Mouse (Mus musculus) cortical plate, adult 2 months (tissue): Measurements from ENCODE around the gene 2210016F16Rik.

Experiments
- CTCF ChIP-seq: fragments of 200-500 bp; IDR thresholded peaks from 2 replicates; pipeline ENCODE4 v1.5.1; 2011; ENCODE audit warnings: mild to moderate bottlenecking, control low read depth, low read length; ENCODE audit not compliant: insufficient read depth; ENCODE audit errors: extremely low read depth
- POLR2A ChIP-seq: fragments of 200-500 bp; IDR thresholded peaks from 2 replicates; pipeline ENCODE4 v1.6.1; 2011; ENCODE audit warnings: mild to moderate bottlenecking, low read length, control low read depth; ENCODE audit not compliant: insufficient read depth; ENCODE audit errors: extremely low read depth

- no peak for TF ChIP-seq CTCF
- no peak for TF ChIP-seq POLR2A
Observed at GRCm38 (mm10) chr13:58368835-58369234, 16.2 kb downstream of the 2210016F16Rik start.
